Mouse (Mus musculus) midbrain, embryonic 10.5 days (tissue): Measurements from ENCODE around the gene Mri1. TPM values are rescaled to one million over a fixed set of nuclear protein-coding genes. Genes with fewer than 3 reads are reported as not detected.
A peak's percentile ranks its signal among the peaks of the same experiment; 100 is the strongest.

Experiments used
- DNase-seq: peaks from one replicate; pipeline ENCODE4 v3.0.0-alpha.2; 2017; ENCODE audit warnings: low spot score
- H3K27ac ChIP-seq: fragments of 300-500 bp; sonication (generic); replicated peaks from 2 replicates; pipeline ENCODE4 v1.5.1; 2016; ENCODE audit warnings: mild to moderate bottlenecking
- H3K27me3 ChIP-seq: fragments of 300-500 bp; sonication (generic); 2 replicates; pipeline ENCODE4 v1.6.1; 2016; ENCODE audit warnings: low read depth, mild to moderate bottlenecking; ENCODE audit not compliant: poor library complexity, severe bottlenecking
- H3K36me3 ChIP-seq: fragments of 300-500 bp; sonication (generic); 2 replicates; pipeline ENCODE4 v1.6.1; 2016; ENCODE audit warnings: mild to moderate bottlenecking, moderate library complexity
- H3K4me1 ChIP-seq: fragments of 300-500 bp; sonication (generic); 2 replicates; pipeline ENCODE4 v1.6.1; 2016
- H3K4me3 ChIP-seq: fragments of 300-500 bp; sonication (generic); 2 replicates; pipeline ENCODE4 v1.5.1; 2016; ENCODE audit warnings: mild to moderate bottlenecking, moderate library complexity
- H3K9me3 ChIP-seq: fragments of 300-500 bp; sonication (generic); replicated peaks from 2 replicates; pipeline ENCODE4 v1.6.1; 2016; ENCODE audit warnings: mild to moderate bottlenecking
- WGBS: fragments of 180-500 bp; shearing (Covaris S2); methylation state at CpG from one replicate; pipeline ENCODE4 v1.1.7; 2016; 5-methylcytosine and 5-hydroxymethylcytosine counted together
- polyA plus RNA-seq: library from polyadenylated mRNA; unstranded; fragments of >200 nt; fragmentation: Nextera tagmentation; extraction: Ambion mirVana; gene quantifications from 2 replicates; pipeline ENCODE4 v1.2.1, GENCODE M21; 2016

Mri1 gene
- polyA plus RNA-seq, 1 experiment from 2014 or later: 72.0 TPM

- under 1% methylated on average over 44 of the region's 44 CpGs for WGBS
- H3K27ac ChIP-seq: peak within 1 kb of the TSS; percentile 84
Measured at GRCm38 (mm10) chr8:84269950-84270773, 13.0 kb upstream of the Mri1 start, which contains the start of gene Ccdc130. Gene Ccdc130, minus strand, starts transcription at chr8:84270380.

DNA sequence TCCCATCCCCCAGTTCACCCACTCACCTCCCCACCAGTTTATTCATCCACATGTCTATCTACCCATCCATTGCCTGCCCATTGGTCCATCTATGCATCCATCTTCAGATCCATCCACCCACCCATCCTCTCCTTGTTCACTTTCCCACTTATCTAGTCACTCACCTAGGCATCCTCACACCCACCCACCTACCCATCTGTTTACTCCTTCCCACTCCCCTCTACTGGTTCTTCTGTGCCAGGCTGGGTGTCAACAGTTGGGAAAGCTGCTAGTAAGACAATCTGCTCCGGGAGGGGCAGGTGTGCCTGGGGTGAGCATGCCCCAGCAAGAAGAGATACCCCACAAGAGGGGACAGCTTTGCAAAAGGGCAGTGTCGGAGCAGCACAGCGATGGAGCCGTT lies 4.0 kb upstream of the Mri1 start:
- H3K9me3 ChIP-seq: no peaks in the 10 kb centered on the region
- no peak overlapping the region for H3K27ac ChIP-seq
- no peak for DNase-seq
- H3K4me1 ChIP-seq: peaks cover 20% of the 10 kb centered on the region
- H3K4me3 ChIP-seq: no peak overlapping the region
- peaks cover 83% of the 10 kb centered on the region for H3K36me3 ChIP-seq
- WGBS: 93% methylated on average over 4 of the region's 4 CpGs
- H3K27me3 ChIP-seq: no peaks in the 10 kb centered on the region

More at GRCm38 (mm10) chr8:84269950-84270773, 13.0 kb upstream of the Mri1 start, which contains the start of gene Ccdc130:
- H3K4me3 ChIP-seq: peak within 1 kb of the TSS; percentile 79
- peaks cover 16% of the 10 kb centered on the region for H3K4me1 ChIP-seq
- H3K36me3 ChIP-seq: peaks cover 24% of the 10 kb centered on the region
- H3K9me3 ChIP-seq: no peaks in the 10 kb centered on the region
- H3K27me3 ChIP-seq: no peaks in the 10 kb centered on the region
- peak; percentile 100 for DNase-seq

DNA sequence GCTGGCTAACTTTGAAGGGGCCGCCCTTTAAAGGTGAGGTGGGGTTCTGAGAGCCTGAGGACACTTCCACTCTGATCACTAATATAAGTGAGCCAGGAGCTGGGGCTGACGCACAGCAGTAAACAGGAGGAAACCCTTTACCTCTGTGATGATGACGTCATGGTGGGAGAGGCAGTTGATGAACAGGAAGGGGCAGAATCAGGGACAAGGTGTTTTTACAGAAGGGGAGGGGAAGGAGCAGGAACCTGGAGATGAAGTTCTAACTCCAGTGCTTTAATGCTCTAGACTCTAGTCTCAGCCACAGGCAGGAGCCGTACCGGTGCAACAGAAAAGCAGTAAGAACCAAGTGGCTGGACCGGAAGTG lies 686 bp downstream of the Mri1 start:
- Histone ChIP-seq H3K36me3 (peaks cover 82% of the 10 kb centered on the region), H3K4me1 (peaks cover 31% of the 10 kb centered on the region), H3K27me3 (no peaks in the 10 kb centered on the region), H3K27ac (peak overlapping the region; percentile 90), H3K9me3 (no peaks in the 10 kb centered on the region), H3K4me3 (peak overlapping the region; percentile 67)
- no peak for DNase-seq
- 14% methylated on average over 6 of the region's 6 CpGs for WGBS

- Histone ChIP-seq H3K27me3 (no peaks in the 10 kb centered on the region), H3K4me3 (peak overlapping the region; percentile 67), H3K27ac (peak overlapping the region; percentile 90; the same call in 1 of the 2 replicates), H3K4me1 (peaks cover 31% of the 10 kb centered on the region), H3K36me3 (peaks cover 82% of the 10 kb centered on the region), H3K9me3 (no peaks in the 10 kb centered on the region)
- no peak for DNase-seq
- WGBS: 87% methylated on average over 3 of the region's 3 CpGs
Measured at GRCm38 (mm10) chr8:84255858-84256257, 1.3 kb downstream of the Mri1 start.

- 4% methylated on average over 52 of the region's 52 CpGs for WGBS
- DNase-seq: peak; percentile 90
- Histone ChIP-seq H3K4me3 (peak within 1 kb of the TSS; percentile 94), H3K36me3 (peaks cover 83% of the 10 kb centered on the region), H3K27me3 (no peaks in the 10 kb centered on the region), H3K27ac (peak within 1 kb of the TSS; percentile 86), H3K4me1 (peaks cover 10% of the 10 kb centered on the region), H3K9me3 (no peaks in the 10 kb centered on the region)
Measured at GRCm38 (mm10) chr8:84249257-84250170, 7.6 kb downstream of the Mri1 start, which contains the start of gene D8Ertd738e. Gene D8Ertd738e, minus strand, starts transcription at chr8:84249719.

GRCm38 (mm10) chr8:84241821-84242220 lies 15.3 kb downstream of the Mri1 start:
- H3K4me1 ChIP-seq: peaks cover 8% of the 10 kb centered on the region
- 85% methylated on average over 2 of the region's 2 CpGs for WGBS
- no peak overlapping the region for H3K27ac ChIP-seq
- no peak for DNase-seq
- H3K9me3 ChIP-seq: no peaks in the 10 kb centered on the region
- peaks cover 35% of the 10 kb centered on the region for H3K36me3 ChIP-seq
- H3K27me3 ChIP-seq: no peaks in the 10 kb centered on the region
- no peak overlapping the region for H3K4me3 ChIP-seq

GRCm38 (mm10) chr8:84241167-84241566 lies 16.0 kb downstream of the Mri1 start:
- no peak for DNase-seq
- peaks cover 11% of the 10 kb centered on the region for H3K4me1 ChIP-seq
- 65% methylated on average over 6 of the region's 6 CpGs for WGBS
- no peak overlapping the region for H3K27ac ChIP-seq
- no peaks in the 10 kb centered on the region for H3K9me3 ChIP-seq
- peaks cover 29% of the 10 kb centered on the region for H3K36me3 ChIP-seq
- H3K4me3 ChIP-seq: no peak overlapping the region
- H3K27me3 ChIP-seq: no peaks in the 10 kb centered on the region

DNA sequence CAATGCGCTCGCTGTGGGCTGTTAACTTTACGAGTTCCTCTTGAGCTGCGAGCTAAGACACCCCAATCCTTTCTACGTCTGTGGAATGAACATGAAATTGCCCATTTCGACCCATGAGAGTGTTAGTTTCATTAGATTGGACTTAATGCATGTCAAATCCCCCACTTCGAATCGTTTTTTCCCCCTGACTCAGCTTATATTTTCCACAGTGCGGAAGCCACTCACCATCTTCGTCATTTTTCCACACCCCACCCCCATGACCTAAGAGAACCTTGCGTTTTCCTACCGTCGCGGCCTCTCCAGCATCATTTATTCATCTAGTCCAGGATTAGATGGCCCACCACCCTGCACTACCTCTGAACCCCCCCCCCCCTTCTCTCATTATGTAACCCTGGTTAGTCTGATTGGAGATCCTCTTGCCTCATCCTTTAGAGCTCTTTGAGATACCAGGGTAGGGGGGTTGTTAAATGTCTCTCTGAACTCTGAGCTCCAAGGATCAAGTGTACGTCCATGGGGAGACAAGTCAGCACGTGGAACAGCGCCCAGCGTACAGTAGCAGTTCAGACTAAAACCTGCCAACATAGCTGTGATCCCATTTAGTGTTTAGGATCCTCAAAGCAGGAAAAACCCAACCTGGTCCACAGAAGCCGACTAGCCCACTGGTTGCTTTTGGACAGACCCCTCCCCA lies 19.4 kb downstream of the Mri1 start:
- 21% methylated on average over 19 of the region's 19 CpGs for WGBS
- peak overlapping the region; percentile 94 for H3K4me3 ChIP-seq
- peaks cover 23% of the 10 kb centered on the region for H3K36me3 ChIP-seq
- no peaks in the 10 kb centered on the region for H3K27me3 ChIP-seq
- no peak for DNase-seq
- H3K9me3 ChIP-seq: no peaks in the 10 kb centered on the region
- H3K27ac ChIP-seq: peak overlapping the region; percentile 86
- H3K4me1 ChIP-seq: peaks cover 34% of the 10 kb centered on the region

DNA sequence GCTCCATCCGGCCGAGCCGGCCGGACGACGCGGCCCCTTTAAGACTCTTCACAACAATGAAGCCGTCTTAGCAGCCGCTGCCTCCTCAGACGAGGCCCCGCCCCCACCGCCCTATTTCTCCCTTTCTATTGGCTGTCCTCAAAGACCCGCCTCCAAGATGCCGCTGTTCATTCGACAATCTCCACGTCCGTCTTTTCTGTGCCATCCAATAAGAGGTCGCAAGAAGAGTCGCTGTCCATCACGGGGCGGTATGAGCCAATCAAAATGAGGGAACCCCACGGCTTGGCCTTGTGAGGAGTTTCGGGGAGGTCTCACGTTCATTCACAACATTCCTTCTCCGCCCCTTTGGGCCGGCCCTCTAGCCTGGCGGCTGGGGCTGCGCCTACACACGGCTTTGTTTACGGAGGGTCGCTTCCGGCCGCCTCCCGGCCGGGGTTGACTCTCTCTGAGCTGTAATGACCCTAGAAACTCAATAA lies 20.1 kb downstream of the Mri1 start, which contains the start of gene Zswim4:
Gene Zswim4 (minus strand): TSS at position 58 of the 476 bp plus-strand sequence.
- under 1% methylated on average over 35 of the region's 35 CpGs for WGBS
- Histone ChIP-seq H3K27ac (peak within 1 kb of the TSS; percentile 97), H3K9me3 (no peaks in the 10 kb centered on the region)

GRCm38 (mm10) chr8:84236410-84236997 lies 20.6 kb downstream of the Mri1 start:
- Histone ChIP-seq H3K4me3 (peak overlapping the region; percentile 94), H3K36me3 (peaks cover 34% of the 10 kb centered on the region), H3K27ac (peak overlapping the region; percentile 97), H3K9me3 (no peaks in the 10 kb centered on the region), H3K4me1 (peaks cover 34% of the 10 kb centered on the region), H3K27me3 (no peaks in the 10 kb centered on the region)
- under 1% methylated on average over 30 of the region's 30 CpGs for WGBS
- DNase-seq: no peak

More for the DNA sequence above, 20.1 kb downstream of the Mri1 start, which contains the start of gene Zswim4:
- Histone ChIP-seq H3K36me3 (peaks cover 29% of the 10 kb centered on the region), H3K27me3 (no peaks in the 10 kb centered on the region), H3K4me3 (peak within 1 kb of the TSS; percentile 94), H3K4me1 (peaks cover 34% of the 10 kb centered on the region)
- DNase-seq: peak; percentile 98

DNA sequence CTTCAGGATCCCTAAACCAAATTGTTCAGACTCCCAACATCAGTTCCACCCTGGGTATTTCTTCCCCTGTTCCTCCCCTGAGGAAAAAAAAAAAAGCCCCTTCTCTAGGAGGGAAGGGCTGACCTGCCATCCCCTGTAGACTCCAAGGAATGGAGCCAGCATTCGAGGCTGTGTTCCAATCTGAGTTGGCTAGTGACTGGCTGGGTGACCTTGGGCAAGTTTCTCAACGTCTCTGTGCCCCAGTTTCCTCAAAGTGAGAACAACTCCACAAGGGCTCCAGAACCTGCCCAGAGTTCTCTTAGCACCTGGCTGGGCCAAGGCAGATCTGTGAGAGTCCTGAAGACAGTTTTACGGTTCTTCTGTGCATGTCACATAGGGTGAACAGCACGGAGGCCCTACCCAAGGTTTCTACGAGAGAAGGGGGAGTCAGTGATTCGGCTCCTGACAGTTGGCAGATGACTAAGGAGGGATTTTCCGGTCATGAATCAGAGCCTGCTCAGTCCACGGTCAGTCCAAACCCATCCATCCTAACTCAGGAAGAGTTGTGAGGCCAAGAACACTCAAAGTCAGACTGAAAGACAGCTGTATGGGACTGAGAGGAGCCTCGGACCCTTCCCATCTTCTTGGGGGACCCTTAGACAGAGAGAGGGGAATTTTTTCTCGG lies 21.2 kb downstream of the Mri1 start:
- 47% methylated on average over 10 of the region's 10 CpGs for WGBS
- H3K27ac ChIP-seq: peak overlapping the region; percentile 97
- DNase-seq: no peak
- no peaks in the 10 kb centered on the region for H3K27me3 ChIP-seq
- peak overlapping the region; percentile 94 for H3K4me3 ChIP-seq
- H3K36me3 ChIP-seq: peaks cover 41% of the 10 kb centered on the region
- H3K9me3 ChIP-seq: no peaks in the 10 kb centered on the region
- H3K4me1 ChIP-seq: peaks cover 34% of the 10 kb centered on the region
